In the genomic region with DNA sequence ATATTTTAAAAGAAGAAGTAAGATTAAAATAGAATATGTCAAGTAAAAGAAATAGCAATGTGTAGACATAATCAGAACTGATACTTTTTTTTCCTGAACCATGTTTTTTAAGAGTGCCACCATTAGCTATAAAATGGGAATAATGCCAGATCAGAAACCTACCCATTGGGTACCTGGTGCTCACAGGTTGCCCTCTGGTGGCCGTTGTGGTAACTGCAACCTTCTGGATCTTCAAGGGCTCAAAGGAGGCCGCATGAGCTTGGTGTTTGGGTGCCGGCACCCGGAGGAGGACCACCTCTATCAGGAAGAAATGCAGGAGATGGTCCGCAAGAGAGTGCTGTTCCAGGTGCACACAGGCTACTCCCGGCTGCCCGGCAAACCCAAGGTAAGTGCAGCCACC, we compare ENCODE assay signal across 9 mouse cellular contexts. TPM values are rescaled to one million over a fixed set of nuclear protein-coding genes. Genes with fewer than 3 reads are reported as not detected.
A peak's percentile ranks its signal among the peaks of the same experiment; 100 is the strongest.
DNase-seq lines count a peak whose midpoint lies in the region; ATAC-seq and TF ChIP-seq lines count a peak whose summit lies in the region.
"Had no signal": no experiment of that assay in that cellular context is flagged by ENCODE, and none has a peak within 500 bp of the region (broad histone marks: within the 10 kb centered on the region; RNA-seq: fewer than 3 reads in every experiment).

No protein-coding gene starts in this region.

- H3K9me3 ChIP-seq in heart, embryonic 11.5 days (replicated peaks; ENCODE audit: control insufficient read depth, low read length): no peaks in the 10 kb centered on the region
- H3K9me3 ChIP-seq: neural tube, embryonic 12.5 days had no signal

- no peaks in the 10 kb centered on the region for H3K36me3 ChIP-seq in heart, embryonic 11.5 days (ENCODE audit: control insufficient read depth, insufficient read depth, low read length)
- H3K36me3 ChIP-seq: neural tube, embryonic 12.5 days had no signal

- peak; percentile 66 to 88 for DNase-seq in heart, adult 18-20 months
- DNase-seq in adrenal gland, adult 18-20 months (ENCODE audit: low spot score in 2 of 2): peak; percentile 79 to 85
- DNase-seq in heart, adult 9 months (ENCODE audit: low spot score in 2 of 2): peak; percentile 55 to 65
- DNase-seq in left cerebral cortex, adult 2 months (ENCODE audit: extremely low spot score in 1 of 2, low spot score in 2 of 2): peak; percentile 80 to 89
- DNase-seq in naive thymus-derived CD4-positive, alpha-beta T cell, adult 2 months (ENCODE audit: low read depth): peak; percentile 85
- DNase-seq in telencephalon, adult 2 months (ENCODE audit: low read depth, low spot score): peak; percentile 49

- ATAC-seq in heart, embryonic 11.5 days (replicated peaks; ENCODE audit: insufficient number of reproducible peaks, low FRiP score, low TSS enrichment): no peak

- no peak for TF ChIP-seq POLR2A in cortical plate, adult 2 months (IDR thresholded peaks at IDR 0.05; ENCODE audit: extremely low read depth, insufficient read depth, low read length)

- TF ChIP-seq CTCF in cortical plate, adult 2 months (IDR thresholded peaks at IDR 0.05; ENCODE audit: extremely low read depth, insufficient read depth, low read length): peak; percentile 88
- TF ChIP-seq CTCF in left cerebral cortex, adult 2 months (IDR thresholded peaks at IDR 0.05): peak; percentile 97

- 10% methylated on average over 7 of the region's 7 CpGs for WGBS in heart, embryonic 11.5 days (ENCODE audit: insufficient replicate concordance)

- H3K4me1 ChIP-seq in heart, embryonic 11.5 days (ENCODE audit: control insufficient read depth, insufficient read depth, low read length): no peaks in the 10 kb centered on the region
- no peaks in the 10 kb centered on the region for H3K4me1 ChIP-seq in cortical plate, adult 2 months (ENCODE audit: control insufficient read depth, insufficient read depth, low read length)

- H3K4me3 ChIP-seq in heart, embryonic 11.5 days (ENCODE audit: low read depth, low read length): no peak overlapping the region
- no peak overlapping the region for H3K4me3 ChIP-seq in cortical plate, adult 2 months (ENCODE audit: insufficient read depth, low read length)
- no peak overlapping the region for H3K4me3 ChIP-seq in left cerebral cortex, adult 2 months
- H3K4me3 ChIP-seq: neural tube, embryonic 12.5 days had no signal

- H3K9ac ChIP-seq in heart, embryonic 11.5 days (ENCODE audit: low read depth, low read length): no peak overlapping the region
- H3K9ac ChIP-seq: neural tube, embryonic 12.5 days had no signal

- peaks cover 26% of the 10 kb centered on the region for H3K27me3 ChIP-seq in heart, embryonic 11.5 days (ENCODE audit: control insufficient read depth, insufficient read depth, low read length)

- no peak overlapping the region for H3K4me2 ChIP-seq in heart, embryonic 11.5 days
- H3K4me2 ChIP-seq: neural tube, embryonic 12.5 days had no signal

- no peak overlapping the region for H3K27ac ChIP-seq in heart, embryonic 11.5 days (ENCODE audit: low read depth, low read length)
- no peak overlapping the region for H3K27ac ChIP-seq in cortical plate, adult 2 months (ENCODE audit: insufficient read depth, low read length)
- no peak overlapping the region for H3K27ac ChIP-seq in left cerebral cortex, adult 2 months
- H3K27ac ChIP-seq: neural tube, embryonic 12.5 days had no signal

- intact Hi-C loops in left cerebral cortex, adult 2 months (cut with DNase I): loop anchor here (1.0 to 2.0 kb wide), 3 partner anchors 100 to 405 kb away; a partner anchor contains a TSS

RNA-seq across cellular contexts. Expression of a gene that starts 28.5 kb away (rescaled TPM):
- 10 to 100 TPM; 19.5 to 22.5 TPM for total RNA-seq in heart, adult 18-20 months (2021)
- 41.9 and 44.6 TPM in 2 replicates for polyA plus RNA-seq in heart, embryonic 11.5 days (2014; fragmentation: Nextera tagmentation; extraction: Ambion mirVana)
- 10 to 100 TPM; 20.9 to 23.1 TPM for total RNA-seq in adrenal gland, adult 18-20 months (2021)
- polyA plus RNA-seq in cortical plate, adult 2 months (2012; rRNA removed): 15.4 and 17.1 TPM in 2 replicates
- total RNA-seq in left cerebral cortex, adult 2 months (2021): 1 to 10 TPM; 4.2 to 5.5 TPM

RNA-seq across cellular contexts. Expression of a gene that starts 35.7 kb away (rescaled TPM):
- 1 to 10 TPM; 3.3 to 6.3 TPM for total RNA-seq in heart, adult 18-20 months (2021)
- 0.08 and 0.11 TPM in 2 replicates for polyA plus RNA-seq in heart, embryonic 11.5 days (2014; fragmentation: Nextera tagmentation; extraction: Ambion mirVana)
- total RNA-seq in adrenal gland, adult 18-20 months (2021): 1 to 10 TPM in 1 of 2 experiments, under 1 TPM in 1; 0.30 to 1.7 TPM
- polyA plus RNA-seq in cortical plate, adult 2 months (2012; rRNA removed): 0.55 and 0.69 TPM in 2 replicates
- under 1 TPM; 0.28 to 0.43 TPM for total RNA-seq in left cerebral cortex, adult 2 months (2021)
